Mouse (Mus musculus): ENCODE measurements around the gene Nuf2.

DNA sequence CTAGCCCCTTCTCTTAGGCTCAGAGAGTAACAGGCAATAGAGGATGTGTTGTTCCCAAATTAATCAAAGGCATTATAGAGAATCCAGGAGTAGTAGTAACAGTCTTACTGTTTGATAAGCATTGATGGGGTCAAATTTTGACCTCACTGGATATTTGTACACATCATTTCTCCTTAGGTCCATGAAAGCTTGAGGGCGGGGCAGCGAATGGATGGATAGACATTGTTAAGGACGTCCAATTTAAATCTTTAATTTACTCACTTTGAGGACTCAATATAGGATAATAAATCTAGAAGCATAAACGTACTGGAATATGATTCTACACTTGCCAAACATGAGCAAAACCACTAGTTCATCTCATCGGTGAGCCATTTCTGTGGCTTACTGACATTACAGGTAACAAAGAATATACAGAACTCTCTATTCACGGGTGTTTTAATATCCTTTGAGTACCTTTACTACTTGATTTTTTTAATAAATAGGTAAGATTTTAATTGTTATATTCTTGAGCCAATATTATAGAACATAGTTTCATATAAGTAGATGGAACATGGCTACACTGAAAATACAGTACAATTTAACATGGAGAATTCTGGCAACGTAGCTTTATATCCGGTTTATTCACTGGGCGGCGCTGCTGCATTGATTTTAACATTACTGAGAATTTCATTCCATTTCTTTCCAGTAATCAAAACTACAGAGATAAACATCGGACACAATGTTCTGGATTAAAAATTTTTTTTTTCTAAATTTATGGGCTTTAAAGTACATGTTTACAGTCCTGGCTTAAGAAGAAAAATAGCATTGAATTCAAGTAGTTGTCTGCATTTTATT lies 655 bp upstream of the Nuf2 start:
- TF ChIP-seq MYC (IDR thresholded peaks at IDR 0.05; ENCODE audit: low read depth, low read length) (no peak), CTCF (conservative IDR thresholded peaks at IDR 0.05 in 1 of 2, IDR thresholded peaks at IDR 0.05 in 1 of 2; ENCODE audit: low read depth in 2 of 2, low read length in 2 of 2) (peak in 1 of 2 experiments; percentile 81; a peak in 2 of 4 replicates)

Data from CH12.LX (cell line).